Mouse (Mus musculus) erythroblast, embryonic 14.5 days (primary cell): Measurements from ENCODE around the gene Ndel1.

Source experiments
- GATA1 ChIP-seq: IDR thresholded peaks from 2 replicates; pipeline ENCODE4 v1.6.1; 2012; ENCODE audit warnings: low read length, inconsistent platforms, mixed read lengths
- TAL1 ChIP-seq: IDR thresholded peaks from 3 replicates; pipeline ENCODE4 v1.6.1; 2012; ENCODE audit warnings: low read length, inconsistent platforms, mixed read lengths

DNA sequence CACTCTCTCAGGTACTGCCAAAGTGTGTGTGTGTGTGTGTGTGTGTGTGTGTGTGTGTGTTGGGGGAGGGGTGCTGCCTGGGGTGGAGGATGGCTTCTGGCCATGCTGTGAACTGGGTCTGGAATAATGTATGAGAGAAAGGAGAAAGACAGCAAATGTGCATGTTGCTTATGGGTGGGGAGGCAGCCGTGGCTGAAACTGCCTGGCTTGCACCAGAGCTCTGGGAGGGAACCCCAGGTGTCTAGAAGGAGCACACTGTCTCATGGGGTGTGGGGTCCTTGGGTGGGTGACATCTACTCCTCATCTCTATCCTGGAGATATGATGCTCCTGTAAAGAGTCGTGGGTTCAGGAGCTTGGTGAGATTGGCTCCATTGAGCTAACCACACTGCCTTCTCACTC, 17.0 kb upstream of the Ndel1 start:
- TF ChIP-seq GATA1 (no peak), TAL1 (no peak)
